Mouse (Mus musculus) midbrain, embryonic 12.5 days (tissue): Measurements from ENCODE around the gene Tmx4. TPM values are rescaled to one million over a fixed set of nuclear protein-coding genes. Genes with fewer than 3 reads are reported as not detected.

Source experiments
- ATAC-seq: fragments of 200-750 bp; cut with Nextera tagmentation; 2 replicates; pipeline ENCODE4 v1.8.0; 2017; ENCODE audit warnings: low read depth, moderate TSS enrichment, moderate library complexity; ENCODE audit not compliant: low FRiP score
- H3K27ac ChIP-seq: fragments of 300-500 bp; sonication (generic); replicated peaks from 2 replicates; pipeline ENCODE4 v1.5.1; 2016; ENCODE audit warnings: mild to moderate bottlenecking
- H3K27me3 ChIP-seq: fragments of 300-500 bp; sonication (generic); 2 replicates; pipeline ENCODE4 v1.6.1; 2016; ENCODE audit warnings: mild to moderate bottlenecking
- H3K36me3 ChIP-seq: fragments of 300-500 bp; sonication (generic); 2 replicates; pipeline ENCODE4 v1.6.1; 2016
- H3K4me1 ChIP-seq: fragments of 300-500 bp; sonication (generic); 2 replicates; pipeline ENCODE4 v1.6.1; 2016
- H3K4me2 ChIP-seq: fragments of 300-500 bp; sonication (generic); replicated peaks from 2 replicates; pipeline ENCODE4 v1.6.1; 2016; ENCODE audit warnings: mild to moderate bottlenecking, moderate library complexity
- H3K4me3 ChIP-seq: fragments of 300-500 bp; sonication (generic); 2 replicates; pipeline ENCODE4 v1.5.1; 2016; ENCODE audit warnings: mild to moderate bottlenecking
- H3K9ac ChIP-seq: fragments of 300-500 bp; sonication (generic); replicated peaks from 2 replicates; pipeline ENCODE4 v1.6.1; 2016; ENCODE audit warnings: mild to moderate bottlenecking, moderate library complexity
- H3K9me3 ChIP-seq: fragments of 300-500 bp; sonication (generic); 2 replicates; pipeline ENCODE4 v1.6.1; 2016; ENCODE audit warnings: mild to moderate bottlenecking
- WGBS: fragments of 180-500 bp; shearing (Covaris S2); methylation state at CpG from one replicate; pipeline ENCODE4 v1.1.7; 2016; 5-methylcytosine and 5-hydroxymethylcytosine counted together
- polyA plus RNA-seq: library from polyadenylated mRNA; unstranded; fragments of >200 nt; fragmentation: Nextera tagmentation; extraction: Ambion mirVana; gene quantifications from 2 replicates; pipeline ENCODE4 v1.2.1, GENCODE M21; 2016

Gene Tmx4
- polyA plus RNA-seq, result 71.0 and 83.7 TPM in 2 replicates

DNA sequence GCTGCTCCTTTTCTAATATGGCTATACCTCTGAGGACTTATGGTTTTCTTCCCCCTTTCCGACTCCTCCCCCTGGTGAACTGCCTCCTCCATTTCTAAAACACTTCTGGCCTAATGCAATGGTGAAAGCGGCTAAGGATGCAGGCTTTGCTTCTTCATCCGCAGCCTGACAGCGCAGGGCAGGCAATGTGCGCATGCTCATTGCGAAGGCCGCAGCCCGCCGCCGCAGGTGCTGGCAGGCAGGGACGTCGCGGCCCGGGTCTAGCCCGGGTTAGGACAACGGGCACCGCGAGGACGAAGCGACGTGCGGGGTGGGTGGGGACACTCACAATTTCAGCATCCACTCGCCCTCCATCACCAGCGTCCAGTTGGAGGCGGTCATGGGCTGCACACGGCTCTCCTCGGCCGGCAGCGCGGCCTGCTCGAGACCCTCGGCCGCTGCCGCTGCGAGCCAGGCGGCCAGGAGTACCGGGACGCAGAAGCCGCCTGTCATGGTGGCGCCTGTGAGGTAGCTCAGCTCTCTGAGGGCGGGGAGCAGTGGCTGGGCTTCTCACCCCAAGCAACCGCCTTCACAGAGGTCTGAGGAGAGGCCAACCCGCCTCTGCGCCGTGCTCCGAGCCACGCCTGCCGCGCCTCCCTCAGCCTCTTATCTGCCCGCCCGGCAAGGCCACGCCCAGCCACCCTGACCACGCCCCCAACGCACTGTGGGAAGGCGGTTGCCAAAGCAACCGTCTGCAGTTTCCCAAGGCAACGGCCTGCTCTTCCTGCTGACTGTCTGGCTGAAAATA lies at the start of gene Tmx4:
Tmx4 (minus strand) TSS at position 632 of the 787 bp plus-strand sequence.
- under 1% methylated on average over 57 of the region's 57 CpGs for WGBS
- Histone ChIP-seq H3K9me3 (no peaks in the 10 kb centered on the region), H3K27me3 (no peaks in the 10 kb centered on the region), H3K4me1 (peaks cover 20% of the 10 kb centered on the region), H3K4me3 (peak within 1 kb of the TSS; percentile 66), H3K36me3 (no peaks in the 10 kb centered on the region), H3K9ac (peak within 1 kb of the TSS; percentile 79), H3K27ac (peak within 1 kb of the TSS; percentile 98), H3K4me2 (peak within 1 kb of the TSS; percentile 63)
- ATAC-seq, result peak; percentile 98

DNA sequence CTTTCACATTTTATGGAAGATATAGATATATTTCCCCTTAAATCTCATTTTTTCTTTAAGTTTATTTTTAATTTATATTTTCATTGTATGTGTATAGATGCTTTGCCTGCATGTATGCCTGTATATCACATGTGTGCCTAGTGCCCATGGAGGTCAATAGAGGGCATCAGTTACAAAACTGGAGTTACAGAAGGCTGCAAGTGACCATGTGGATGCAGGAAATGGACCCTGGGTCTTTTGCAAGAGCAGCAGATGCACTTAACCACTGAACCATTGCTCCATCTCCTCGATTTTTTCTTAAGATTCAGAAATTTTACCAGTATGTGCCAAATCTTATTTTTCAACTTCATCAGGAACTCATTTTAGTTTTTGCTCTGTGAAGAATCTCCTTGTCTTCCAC lies 48.2 kb upstream of the Tmx4 start:
- Histone ChIP-seq H3K4me3 (no peak overlapping the region), H3K36me3 (no peaks in the 10 kb centered on the region), H3K9ac (no peak overlapping the region), H3K27me3 (no peaks in the 10 kb centered on the region), H3K9me3 (no peaks in the 10 kb centered on the region), H3K27ac (no peak overlapping the region), H3K4me2 (no peak overlapping the region), H3K4me1 (no peaks in the 10 kb centered on the region)
- ATAC-seq, result no peak
- 75% methylated on average over 1 of the region's 1 CpGs for WGBS

DNA sequence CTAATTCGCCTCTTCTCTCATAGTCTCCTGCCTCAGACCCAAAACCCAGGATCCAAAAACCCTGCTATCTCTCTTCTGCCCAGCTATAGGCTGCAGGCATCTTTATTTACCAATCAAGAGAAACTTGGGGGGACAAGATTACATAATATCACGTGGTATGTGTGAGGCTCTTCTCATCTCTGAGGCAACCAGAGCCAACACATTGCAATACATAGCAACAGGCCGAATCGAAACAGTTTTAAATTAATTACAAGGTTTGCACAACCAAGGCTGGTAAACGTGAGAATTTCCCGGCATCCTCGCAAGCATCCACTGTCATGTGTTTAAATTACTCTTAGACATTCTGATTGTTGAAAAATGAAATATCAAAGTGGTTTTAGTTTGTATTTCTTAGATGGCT lies 47.1 kb upstream of the Tmx4 start:
- Histone ChIP-seq H3K36me3 (no peaks in the 10 kb centered on the region), H3K9me3 (no peaks in the 10 kb centered on the region), H3K4me3 (no peak overlapping the region), H3K4me2 (no peak overlapping the region), H3K27ac (no peak overlapping the region), H3K4me1 (no peaks in the 10 kb centered on the region), H3K27me3 (no peaks in the 10 kb centered on the region), H3K9ac (no peak overlapping the region)
- ATAC-seq, result no peak
- 88% methylated on average over 7 of the region's 7 CpGs for WGBS

DNA sequence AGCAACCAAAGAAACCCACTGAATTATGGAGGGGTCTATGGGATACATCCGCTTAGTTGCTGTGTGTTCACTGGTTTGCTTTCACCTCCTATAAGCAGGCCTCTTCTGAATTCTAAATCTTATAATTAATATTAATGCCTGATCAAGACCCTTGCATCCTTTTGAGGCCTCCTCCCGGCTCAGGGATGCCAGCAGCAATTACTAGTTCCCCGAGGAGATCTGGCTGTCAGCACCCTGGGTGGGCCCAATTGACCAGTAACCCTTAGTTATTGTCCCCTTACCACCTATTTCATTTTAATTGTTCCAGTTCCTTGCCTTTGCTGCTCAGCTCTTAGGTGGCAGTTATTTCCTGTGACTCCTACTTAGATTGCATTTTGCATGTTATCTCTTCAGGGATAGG lies 38.4 kb upstream of the Tmx4 start:
- peak; percentile 55 for ATAC-seq
- Histone ChIP-seq H3K9me3 (no peaks in the 10 kb centered on the region), H3K9ac (no peak overlapping the region), H3K36me3 (no peaks in the 10 kb centered on the region), H3K4me1 (peaks cover 5% of the 10 kb centered on the region; the same call in 1 of the 2 replicates), H3K4me3 (no peak overlapping the region), H3K27me3 (no peaks in the 10 kb centered on the region), H3K4me2 (no peak overlapping the region), H3K27ac (no peak overlapping the region)
- WGBS, result 25% methylated on average over 3 of the region's 3 CpGs

DNA sequence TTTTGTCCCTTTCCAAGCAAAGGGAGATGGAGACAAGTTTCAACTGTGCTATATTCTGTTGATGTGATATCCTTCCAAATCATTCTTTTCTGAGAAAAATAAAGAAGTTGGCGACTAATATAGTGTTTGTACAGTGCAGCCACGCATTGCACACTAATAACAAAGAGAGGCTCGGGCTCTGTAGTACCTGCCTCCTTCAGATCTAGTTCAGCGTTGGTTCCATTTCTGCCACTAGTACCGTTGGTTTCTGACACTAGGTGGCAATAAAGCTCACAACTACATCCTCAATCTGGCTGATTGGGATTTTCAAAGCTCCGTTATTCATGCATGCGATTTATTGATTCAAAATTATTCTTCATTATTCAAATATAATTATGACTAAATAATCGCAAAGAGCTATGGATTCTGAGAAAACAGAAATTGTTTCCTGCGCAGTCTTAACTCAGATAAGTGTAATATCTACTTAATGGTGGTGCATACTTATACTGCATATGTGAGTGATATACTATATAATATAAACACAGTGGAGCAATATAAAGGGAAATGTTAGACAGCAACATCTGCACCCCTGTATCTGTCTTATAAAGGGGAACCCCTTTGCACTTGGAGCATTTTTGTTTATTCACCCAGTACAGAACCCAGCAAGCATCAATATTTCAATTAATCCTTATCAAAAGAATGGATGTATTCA lies 37.5 kb upstream of the Tmx4 start:
- Histone ChIP-seq H3K4me3 (no peak overlapping the region), H3K4me1 (peaks cover 5% of the 10 kb centered on the region; the same call in 1 of the 2 replicates), H3K9me3 (no peaks in the 10 kb centered on the region), H3K27me3 (no peaks in the 10 kb centered on the region), H3K36me3 (no peaks in the 10 kb centered on the region), H3K9ac (no peak overlapping the region), H3K4me2 (no peak overlapping the region), H3K27ac (no peak overlapping the region)
- ATAC-seq, result peak; percentile 69
- WGBS, result 36% methylated on average over 9 of the region's 9 CpGs

DNA sequence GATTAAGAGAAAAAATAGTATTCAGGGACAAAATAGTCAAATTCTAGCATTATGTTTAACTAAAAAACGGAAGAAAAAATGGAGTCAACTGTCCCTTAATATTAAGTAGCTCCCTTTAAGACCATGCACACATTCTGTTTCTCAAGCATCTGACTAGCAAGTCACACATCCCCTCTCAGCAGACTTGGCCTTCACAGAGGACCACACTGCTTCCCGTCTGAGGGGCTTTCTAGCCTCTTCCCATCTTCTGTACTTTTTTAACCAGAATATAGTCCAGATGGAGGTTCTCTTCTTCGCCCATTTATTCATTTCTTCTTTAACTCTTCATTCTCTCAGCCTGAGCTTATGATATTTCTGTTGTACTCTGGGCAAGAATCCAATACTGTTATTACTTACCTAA lies 35.6 kb upstream of the Tmx4 start:
- H3K4me3 ChIP-seq, result no peak overlapping the region
- H3K27ac ChIP-seq, result no peak overlapping the region
- H3K36me3 ChIP-seq, result no peaks in the 10 kb centered on the region
- ATAC-seq, result no peak
- no peaks in the 10 kb centered on the region for H3K27me3 ChIP-seq
- no peaks in the 10 kb centered on the region for H3K9me3 ChIP-seq
- no peak overlapping the region for H3K9ac ChIP-seq
- H3K4me1 ChIP-seq, result peaks cover 5% of the 10 kb centered on the region; the same call in 1 of the 2 replicates
- 78% methylated on average over 3 of the region's 3 CpGs for WGBS
- H3K4me2 ChIP-seq, result no peak overlapping the region

DNA sequence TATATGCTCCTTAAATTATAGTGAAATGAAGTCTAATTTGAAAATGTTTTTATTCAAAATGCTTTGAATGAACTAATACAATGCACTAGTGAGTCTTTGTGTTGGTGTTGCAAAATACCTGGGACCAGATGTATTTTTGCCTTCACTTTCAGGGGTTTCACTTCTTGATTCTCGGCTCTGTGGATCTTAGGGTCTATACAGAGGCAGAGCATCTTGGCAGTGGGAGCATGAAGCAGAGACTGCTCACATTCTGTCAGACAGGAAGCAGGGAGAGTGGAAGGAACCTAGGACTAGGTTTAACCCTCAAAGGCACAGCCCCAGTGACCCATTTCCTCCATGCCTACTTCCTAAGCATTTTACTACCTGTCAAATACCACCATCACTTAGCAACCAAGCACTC lies 31.5 kb upstream of the Tmx4 start:
- H3K4me3 ChIP-seq, result no peak overlapping the region
- H3K4me1 ChIP-seq, result no peaks in the 10 kb centered on the region
- H3K4me2 ChIP-seq, result no peak overlapping the region
- no peak for ATAC-seq
- 79% methylated on average over 1 of the region's 1 CpGs for WGBS
- no peaks in the 10 kb centered on the region for H3K27me3 ChIP-seq
- no peaks in the 10 kb centered on the region for H3K9me3 ChIP-seq
- H3K36me3 ChIP-seq, result no peaks in the 10 kb centered on the region
- H3K9ac ChIP-seq, result no peak overlapping the region
- no peak overlapping the region for H3K27ac ChIP-seq

DNA sequence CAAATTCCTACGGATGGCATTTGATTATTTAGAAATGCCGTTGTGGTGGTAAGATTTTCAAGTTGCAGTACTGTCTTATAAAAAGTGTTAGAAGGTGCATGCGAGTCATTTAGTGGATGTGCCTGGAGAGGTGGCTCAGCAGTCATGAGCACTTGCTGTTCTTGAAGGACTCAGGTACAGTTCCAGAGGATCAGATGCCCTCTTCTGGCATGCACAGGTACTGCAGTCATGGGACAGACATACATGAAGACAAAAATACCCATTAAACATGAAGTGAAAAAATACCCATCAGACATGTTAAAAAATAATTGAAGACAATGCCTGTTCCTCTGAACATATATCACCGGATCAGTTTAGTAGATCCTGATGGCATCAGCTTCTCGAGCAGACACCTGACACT lies 29.7 kb upstream of the Tmx4 start:
- H3K9me3 ChIP-seq, result no peaks in the 10 kb centered on the region
- no peak for ATAC-seq
- no peak overlapping the region for H3K4me3 ChIP-seq
- no peak overlapping the region for H3K4me2 ChIP-seq
- no peaks in the 10 kb centered on the region for H3K27me3 ChIP-seq
- no peak overlapping the region for H3K9ac ChIP-seq
- H3K4me1 ChIP-seq, result no peaks in the 10 kb centered on the region
- H3K36me3 ChIP-seq, result no peaks in the 10 kb centered on the region
- WGBS, result 80% methylated on average over 5 of the region's 5 CpGs
- H3K27ac ChIP-seq, result no peak overlapping the region

DNA sequence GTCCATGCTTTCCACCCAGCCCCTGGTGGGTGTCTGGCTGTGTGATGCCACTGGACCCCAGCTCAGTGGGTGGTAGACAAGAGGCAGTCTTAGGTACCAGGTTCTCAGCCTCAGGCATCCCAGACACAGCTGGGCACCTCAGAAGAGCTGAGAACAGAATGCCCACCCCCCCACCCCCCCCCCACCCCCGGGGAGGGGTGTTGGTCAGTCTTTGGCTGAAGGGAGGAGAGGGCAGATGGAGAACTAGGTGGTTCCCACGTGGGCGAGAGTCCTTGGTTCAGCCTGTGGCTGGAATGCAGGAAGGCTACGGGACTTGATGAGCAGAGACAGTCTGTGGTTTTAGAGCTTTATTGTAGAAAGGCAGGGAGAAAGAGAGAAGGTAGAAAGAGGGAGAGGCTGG lies 12.5 kb upstream of the Tmx4 start:
- no peak overlapping the region for H3K27ac ChIP-seq
- H3K4me2 ChIP-seq, result no peak overlapping the region
- H3K9me3 ChIP-seq, result no peaks in the 10 kb centered on the region
- ATAC-seq, result peak; percentile 63
- 34% methylated on average over 4 of the region's 4 CpGs for WGBS
- no peaks in the 10 kb centered on the region for H3K4me1 ChIP-seq
- no peaks in the 10 kb centered on the region for H3K27me3 ChIP-seq
- H3K9ac ChIP-seq, result no peak overlapping the region
- H3K36me3 ChIP-seq, result no peaks in the 10 kb centered on the region
- H3K4me3 ChIP-seq, result no peak overlapping the region

DNA sequence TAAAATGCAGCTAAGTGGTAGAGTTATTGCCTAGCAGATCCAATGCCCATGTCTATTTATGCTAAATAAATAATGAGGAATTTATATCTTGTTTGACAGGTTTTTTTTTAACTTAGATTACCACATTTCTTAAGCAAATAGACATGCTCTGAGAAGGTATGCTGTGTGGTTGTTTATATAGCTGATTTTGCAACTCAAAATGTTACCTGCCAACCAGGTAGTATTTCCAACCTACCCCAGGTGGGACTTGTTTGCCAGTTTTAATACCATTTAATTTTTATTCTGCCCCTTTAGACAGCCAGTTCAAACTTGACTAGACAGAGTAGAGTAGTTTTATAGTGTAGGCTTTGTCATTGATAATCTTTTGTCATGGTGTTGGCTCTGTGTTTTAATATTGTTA lies 10.7 kb upstream of the Tmx4 start:
- Histone ChIP-seq H3K4me2 (no peak overlapping the region), H3K4me3 (no peak overlapping the region), H3K36me3 (no peaks in the 10 kb centered on the region), H3K4me1 (no peaks in the 10 kb centered on the region), H3K9me3 (no peaks in the 10 kb centered on the region), H3K9ac (no peak overlapping the region), H3K27me3 (no peaks in the 10 kb centered on the region), H3K27ac (no peak overlapping the region)
- no peak for ATAC-seq

DNA sequence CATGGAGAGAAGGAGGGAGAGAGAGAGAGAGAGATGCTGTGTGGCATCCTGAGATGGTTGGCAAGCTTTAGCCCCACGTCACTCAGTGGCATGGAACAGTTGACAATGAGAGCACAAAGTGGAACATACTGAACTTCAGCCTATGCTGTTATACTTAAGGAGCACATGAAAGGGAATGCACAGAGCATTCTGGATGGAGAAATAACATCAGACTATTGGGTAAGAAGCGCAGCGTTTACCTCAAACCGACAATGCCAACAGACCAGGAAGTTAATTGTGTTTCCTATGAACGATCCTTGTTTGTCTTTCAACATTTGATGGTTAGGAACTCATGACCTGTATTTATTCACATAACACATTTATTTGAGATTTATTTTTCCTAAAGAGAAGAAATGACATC lies 8.8 kb upstream of the Tmx4 start:
- Histone ChIP-seq H3K36me3 (no peaks in the 10 kb centered on the region), H3K4me2 (no peak overlapping the region), H3K27ac (no peak overlapping the region), H3K9ac (no peak overlapping the region), H3K27me3 (no peaks in the 10 kb centered on the region), H3K9me3 (no peaks in the 10 kb centered on the region), H3K4me3 (no peak overlapping the region), H3K4me1 (no peaks in the 10 kb centered on the region)
- no peak for ATAC-seq
- WGBS, result 88% methylated on average over 5 of the region's 5 CpGs

DNA sequence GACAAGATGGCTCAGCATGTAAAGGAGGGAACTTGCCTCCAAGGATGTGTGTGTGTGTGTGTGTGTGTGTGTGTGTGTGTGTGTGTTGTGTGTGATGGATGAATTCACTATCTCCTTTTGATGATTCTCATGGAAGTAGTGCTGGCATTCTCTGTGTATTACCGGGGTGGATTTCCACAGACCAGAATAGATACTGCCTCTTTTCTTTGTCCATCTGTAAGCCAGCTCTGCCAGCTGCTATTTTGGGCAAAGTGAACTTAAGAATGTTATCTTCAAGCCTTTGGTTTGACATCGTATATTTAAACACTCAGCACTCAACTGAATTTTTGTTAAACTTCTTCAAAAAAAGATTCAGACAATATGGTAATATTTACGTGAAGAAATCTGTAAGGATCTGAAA lies 5.1 kb upstream of the Tmx4 start:
- H3K27me3 ChIP-seq, result no peaks in the 10 kb centered on the region
- no peak overlapping the region for H3K4me2 ChIP-seq
- no peaks in the 10 kb centered on the region for H3K9me3 ChIP-seq
- H3K27ac ChIP-seq, result no peak overlapping the region
- peaks cover 11% of the 10 kb centered on the region for H3K4me1 ChIP-seq
- H3K4me3 ChIP-seq, result no peak overlapping the region
- ATAC-seq, result no peak
- whole genome bisulfite sequencing, result 94% methylated on average over 3 of the region's 3 CpGs
- no peaks in the 10 kb centered on the region for H3K36me3 ChIP-seq
- H3K9ac ChIP-seq, result no peak overlapping the region
